Mouse (Mus musculus) embryonic facial prominence, embryonic 12.5 days (tissue): ENCODE data around the gene Ifrd1. TPM values are rescaled to one million over a fixed set of nuclear protein-coding genes. Genes with fewer than 3 reads are reported as not detected.
"Not testable (repeated sequence)": the region's sequence is repeated elsewhere in the genome, so short reads cannot be mapped to it uniquely, and the experiment has no call there.

ENCODE experiments used
- ATAC-seq: fragments of 200-750 bp; cut with Nextera tagmentation; 2 replicates; pipeline ENCODE4 v1.8.0; 2017; ENCODE audit not compliant: insufficient number of reproducible peaks, insufficient read depth, low FRiP score, low TSS enrichment
- H3K27ac ChIP-seq: fragments of 300-500 bp; sonication (generic); 2 replicates; pipeline ENCODE4 v1.5.1; 2016; ENCODE audit warnings: mild to moderate bottlenecking
- H3K27me3 ChIP-seq: fragments of 300-500 bp; sonication (generic); 2 replicates; pipeline ENCODE4 v1.6.1; 2016; ENCODE audit warnings: mild to moderate bottlenecking, moderate library complexity
- H3K36me3 ChIP-seq: fragments of 300-500 bp; sonication (generic); 2 replicates; pipeline ENCODE4 v1.6.1; 2016; ENCODE audit warnings: mild to moderate bottlenecking
- H3K4me1 ChIP-seq: fragments of 300-500 bp; sonication (generic); 2 replicates; pipeline ENCODE4 v1.6.1; 2016
- H3K4me2 ChIP-seq: fragments of 300-500 bp; sonication (generic); replicated peaks from 2 replicates; pipeline ENCODE4 v1.6.1; 2016; ENCODE audit warnings: mild to moderate bottlenecking, moderate library complexity
- H3K4me3 ChIP-seq: fragments of 300-500 bp; sonication (generic); 2 replicates; pipeline ENCODE4 v1.5.1; 2016; ENCODE audit warnings: mild to moderate bottlenecking
- H3K9ac ChIP-seq: fragments of 300-500 bp; sonication (generic); 2 replicates; pipeline ENCODE4 v1.6.1; 2016; ENCODE audit warnings: mild to moderate bottlenecking, moderate library complexity
- H3K9me3 ChIP-seq: fragments of 300-500 bp; sonication (generic); 2 replicates; pipeline ENCODE4 v1.6.1; 2016; ENCODE audit warnings: mild to moderate bottlenecking, moderate library complexity
- WGBS: fragments of 180-500 bp; shearing (Covaris S2); methylation state at CpG from one replicate; pipeline ENCODE4 v1.1.7; 2016; 5-methylcytosine and 5-hydroxymethylcytosine counted together
- polyA plus RNA-seq: library from polyadenylated mRNA; unstranded; fragments of >200 nt; fragmentation: Nextera tagmentation; extraction: Ambion mirVana; gene quantifications from 2 replicates; pipeline ENCODE4 v1.2.1, GENCODE M21; 2016

Ifrd1 gene
- polyA plus RNA-seq, 1 experiment from 2014 or later, result 135 TPM

GRCm38 (mm10) chr12:40256543-40256942 lies 8.2 kb upstream of the Ifrd1 start:
- ATAC-seq, result no peak
- WGBS, result 85% methylated on average over 2 of the region's 2 CpGs
- no peak overlapping the region for H3K4me2 ChIP-seq
- no peaks in the 10 kb centered on the region for H3K9me3 ChIP-seq
- H3K27me3 ChIP-seq, result no peaks in the 10 kb centered on the region
- no peaks in the 10 kb centered on the region for H3K36me3 ChIP-seq
- H3K27ac ChIP-seq, result no peak overlapping the region
- no peak overlapping the region for H3K9ac ChIP-seq
- no peak overlapping the region for H3K4me3 ChIP-seq
- H3K4me1 ChIP-seq, result 0 out of 2 replicates have a peak, but pooled peaks cover 9% of the 10 kb centered on the region

GRCm38 (mm10) chr12:40256033-40256432 lies 7.7 kb upstream of the Ifrd1 start:
- Histone ChIP-seq H3K4me3 (no peak overlapping the region), H3K27me3 (no peaks in the 10 kb centered on the region), H3K36me3 (no peaks in the 10 kb centered on the region), H3K9me3 (no peaks in the 10 kb centered on the region), H3K4me1 (0 out of 2 replicates have a peak, but pooled peaks cover 9% of the 10 kb centered on the region), H3K9ac (no peak overlapping the region), H3K4me2 (no peak overlapping the region), H3K27ac (no peak overlapping the region)
- no peak for ATAC-seq

- H3K4me2 ChIP-seq, H3K9me3 ChIP-seq, H3K27me3 ChIP-seq, H3K9ac ChIP-seq, H3K36me3 ChIP-seq, H3K4me1 ChIP-seq, H3K4me3 ChIP-seq, H3K27ac ChIP-seq, ATAC-seq: not testable (repeated sequence)
- 83% methylated on average over 4 of the region's 4 CpGs for WGBS
These were observed 7.0 kb upstream of the Ifrd1 start for GRCm38 (mm10) chr12:40255310-40255709.

GRCm38 (mm10) chr12:40254729-40255128 lies 6.4 kb upstream of the Ifrd1 start:
- Histone ChIP-seq H3K27me3 (no peaks in the 10 kb centered on the region), H3K4me2 (no peak overlapping the region), H3K4me3 (no peak overlapping the region), H3K9me3 (no peaks in the 10 kb centered on the region), H3K9ac (no peak overlapping the region), H3K27ac (no peak overlapping the region), H3K36me3 (no peaks in the 10 kb centered on the region), H3K4me1 (no peaks in the 10 kb centered on the region)
- no peak for ATAC-seq
- WGBS, result 89% methylated on average over 11 of the region's 11 CpGs

- no peaks in the 10 kb centered on the region for H3K9me3 ChIP-seq
- no peak overlapping the region for H3K4me2 ChIP-seq
- H3K9ac ChIP-seq, result no peak overlapping the region
- H3K27me3 ChIP-seq, result no peaks in the 10 kb centered on the region
- H3K4me1 ChIP-seq, result no peaks in the 10 kb centered on the region
- H3K4me3 ChIP-seq, result no peak overlapping the region
- WGBS, result 84% methylated on average over 5 of the region's 5 CpGs
- ATAC-seq, result no peak
- no peaks in the 10 kb centered on the region for H3K36me3 ChIP-seq
- H3K27ac ChIP-seq, result no peak overlapping the region
These were observed 4.9 kb upstream of the Ifrd1 start for GRCm38 (mm10) chr12:40253241-40253640.

GRCm38 (mm10) chr12:40250256-40250655 lies 2.0 kb upstream of the Ifrd1 start:
- ATAC-seq, result no peak
- no peak overlapping the region for H3K4me2 ChIP-seq
- no peak overlapping the region for H3K27ac ChIP-seq

DNA sequence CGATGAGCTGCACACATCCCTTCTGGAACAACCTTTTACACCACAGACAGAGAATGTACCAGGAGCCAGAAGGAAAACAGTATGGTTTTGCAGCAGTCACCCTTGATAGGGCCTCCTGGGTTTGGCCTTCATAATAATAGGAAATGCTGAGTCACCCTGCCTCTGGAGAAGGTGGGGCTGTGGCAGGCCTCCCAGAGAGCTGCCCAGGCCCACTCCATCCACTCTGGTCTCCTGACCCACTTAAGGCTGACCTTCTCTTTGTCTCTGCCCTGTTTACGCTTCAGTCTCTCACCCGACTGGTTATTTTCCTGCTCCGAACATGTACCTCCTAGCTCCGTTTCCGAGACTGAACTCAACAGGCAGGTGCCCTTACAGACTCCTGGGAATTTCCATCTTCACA lies 328 bp downstream of the Ifrd1 start:
- Histone ChIP-seq H3K9me3 (no peaks in the 10 kb centered on the region), H3K4me2 (no peak overlapping the region), H3K36me3 (no peaks in the 10 kb centered on the region), H3K4me1 (no peaks in the 10 kb centered on the region), H3K4me3 (no peak overlapping the region), H3K27ac (no peak overlapping the region), H3K27me3 (no peaks in the 10 kb centered on the region), H3K9ac (no peak overlapping the region)
- no peak for ATAC-seq
- WGBS, result 82% methylated on average over 6 of the region's 6 CpGs

More at GRCm38 (mm10) chr12:40250256-40250655, 2.0 kb upstream of the Ifrd1 start:
- Histone ChIP-seq H3K4me1 (no peaks in the 10 kb centered on the region), H3K9ac (no peak overlapping the region), H3K4me3 (no peak overlapping the region), H3K27me3 (no peaks in the 10 kb centered on the region), H3K9me3 (no peaks in the 10 kb centered on the region), H3K36me3 (no peaks in the 10 kb centered on the region)

DNA sequence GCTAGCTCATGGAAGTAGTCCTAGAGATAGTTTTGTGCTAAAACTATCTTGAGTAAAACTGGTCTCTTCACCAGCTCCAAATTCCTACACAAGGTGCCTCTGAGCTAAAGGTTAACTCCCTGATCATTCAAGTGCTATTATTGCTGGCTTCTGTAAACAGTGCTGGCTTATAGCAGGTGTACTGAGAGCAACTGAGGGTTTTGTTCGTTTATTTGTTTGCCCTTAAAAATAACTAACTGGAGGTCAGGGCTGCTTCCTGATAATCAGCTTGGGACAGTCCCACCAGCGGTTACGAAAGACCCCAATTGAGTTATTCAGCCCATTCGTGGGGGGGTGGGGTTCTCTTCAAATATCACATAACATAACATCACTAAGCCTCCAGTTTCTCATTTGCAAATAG lies 920 bp downstream of the Ifrd1 start:
- Histone ChIP-seq H3K4me3 (no peak overlapping the region), H3K4me1 (no peaks in the 10 kb centered on the region), H3K9ac (no peak overlapping the region), H3K4me2 (no peak overlapping the region), H3K36me3 (no peaks in the 10 kb centered on the region), H3K27ac (no peak overlapping the region), H3K9me3 (no peaks in the 10 kb centered on the region), H3K27me3 (no peaks in the 10 kb centered on the region)
- no peak for ATAC-seq
- WGBS, result 63% methylated on average over 4 of the region's 4 CpGs

DNA sequence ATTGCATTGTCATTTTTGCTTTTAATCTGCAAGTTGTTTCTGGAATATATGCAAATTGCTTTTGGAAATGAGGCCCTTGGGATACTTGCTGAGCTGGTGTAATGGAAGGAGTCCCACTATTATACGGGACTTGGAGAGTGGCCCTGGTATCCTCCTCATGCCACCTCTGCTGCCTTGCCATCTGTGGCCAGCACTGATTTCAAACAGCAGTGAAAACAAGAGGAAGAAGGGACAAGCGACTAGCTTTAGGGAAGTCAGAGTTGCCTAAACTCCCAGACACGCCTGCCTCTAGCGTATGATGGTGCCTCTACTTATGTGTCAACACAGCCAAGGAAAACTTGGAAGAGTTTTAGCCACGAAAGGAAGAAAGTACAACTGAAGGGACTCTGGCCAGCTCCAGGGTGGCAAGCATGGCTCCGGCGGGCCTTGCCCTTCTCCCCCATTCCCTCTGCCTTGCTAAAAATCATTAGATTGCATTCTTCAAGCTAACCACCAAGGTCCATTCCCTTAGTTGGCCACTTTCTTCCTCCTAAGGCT lies 2.8 kb downstream of the Ifrd1 start:
- Histone ChIP-seq H3K9me3 (no peaks in the 10 kb centered on the region), H3K27me3 (no peaks in the 10 kb centered on the region), H3K9ac (no peak overlapping the region), H3K4me2 (no peak overlapping the region), H3K27ac (no peak overlapping the region), H3K4me1 (no peaks in the 10 kb centered on the region), H3K4me3 (no peak overlapping the region), H3K36me3 (no peaks in the 10 kb centered on the region)
- 93% methylated on average over 7 of the region's 7 CpGs for WGBS
- ATAC-seq, result no peak

- 78% methylated on average over 5 of the region's 5 CpGs for whole genome bisulfite sequencing
- no peak for ATAC-seq
These were observed 3.4 kb downstream of the Ifrd1 start for GRCm38 (mm10) chr12:40244926-40245325.

DNA sequence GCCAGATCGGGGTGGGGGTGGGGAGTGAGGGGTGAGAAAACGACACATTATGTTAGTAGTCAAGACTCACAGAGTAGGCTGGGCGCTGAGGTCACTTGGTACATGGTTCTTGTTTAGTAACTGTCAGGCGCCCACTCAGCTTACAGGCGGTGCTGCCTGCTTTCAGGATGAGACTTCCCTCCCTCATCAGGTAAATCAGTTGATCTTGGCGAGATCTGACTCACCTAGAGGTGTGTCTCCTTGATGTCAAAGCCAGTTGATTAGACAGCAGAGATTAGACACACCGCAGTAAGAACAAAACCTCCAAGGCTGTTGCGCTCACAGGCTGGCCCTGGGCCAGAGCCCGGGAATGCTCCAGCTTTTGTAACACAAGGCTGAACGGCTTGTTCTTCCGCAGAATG lies 4.5 kb downstream of the Ifrd1 start:
- Histone ChIP-seq H3K36me3 (no peaks in the 10 kb centered on the region), H3K27ac (no peak overlapping the region), H3K4me3 (no peak overlapping the region), H3K4me1 (no peaks in the 10 kb centered on the region), H3K27me3 (no peaks in the 10 kb centered on the region), H3K9me3 (no peaks in the 10 kb centered on the region), H3K9ac (no peak overlapping the region), H3K4me2 (no peak overlapping the region)
- WGBS, result 70% methylated on average over 11 of the region's 11 CpGs
- ATAC-seq, result no peak

More at GRCm38 (mm10) chr12:40244926-40245325, 3.4 kb downstream of the Ifrd1 start:
- no peak overlapping the region for H3K27ac ChIP-seq
- H3K4me3 ChIP-seq, result no peak overlapping the region
- H3K9ac ChIP-seq, result no peak overlapping the region
- no peaks in the 10 kb centered on the region for H3K27me3 ChIP-seq
- no peaks in the 10 kb centered on the region for H3K4me1 ChIP-seq
- no peaks in the 10 kb centered on the region for H3K9me3 ChIP-seq
- no peaks in the 10 kb centered on the region for H3K36me3 ChIP-seq
- no peak overlapping the region for H3K4me2 ChIP-seq

DNA sequence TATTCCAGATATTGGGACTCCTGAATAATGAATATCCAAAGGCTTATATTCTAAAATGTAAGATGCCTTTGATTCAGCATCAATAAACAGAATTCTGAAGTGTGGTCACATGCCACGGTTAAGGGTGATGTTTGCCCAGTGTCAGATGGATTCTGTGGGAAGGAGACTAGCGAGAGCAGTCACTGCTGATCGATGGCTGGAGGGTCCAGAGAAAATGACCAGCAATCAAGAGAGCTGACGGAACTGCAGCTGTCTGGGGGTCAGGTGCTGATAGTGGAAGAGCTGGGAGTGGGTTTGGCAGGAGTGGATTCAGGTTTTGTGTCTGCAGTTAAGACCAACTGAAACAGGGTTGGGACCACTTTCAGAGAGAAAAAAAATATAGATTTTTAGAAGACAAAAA lies 5.1 kb downstream of the Ifrd1 start:
- Histone ChIP-seq H3K27me3 (no peaks in the 10 kb centered on the region), H3K4me1 (no peaks in the 10 kb centered on the region), H3K36me3 (no peaks in the 10 kb centered on the region), H3K9me3 (no peaks in the 10 kb centered on the region), H3K27ac (no peak overlapping the region), H3K4me2 (no peak overlapping the region), H3K9ac (no peak overlapping the region), H3K4me3 (no peak overlapping the region)
- ATAC-seq, result no peak
- WGBS, result 75% methylated on average over 4 of the region's 4 CpGs

GRCm38 (mm10) chr12:40239161-40239560 lies 9.1 kb downstream of the Ifrd1 start:
- Histone ChIP-seq H3K27me3 (no peaks in the 10 kb centered on the region), H3K9me3 (no peaks in the 10 kb centered on the region), H3K4me2 (no peak overlapping the region), H3K4me1 (no peaks in the 10 kb centered on the region), H3K36me3 (no peaks in the 10 kb centered on the region), H3K27ac (no peak overlapping the region), H3K4me3 (no peak overlapping the region), H3K9ac (no peak overlapping the region)
- ATAC-seq, result no peak
- 90% methylated on average over 7 of the region's 7 CpGs for WGBS
